Mouse (Mus musculus): ENCODE measurements at regions not wholly inside any gene's neighbourhood (a gene's known extent, or its start where the extent isn't known, plus 50 kb on each side); places are given as distances from the start of the nearest gene placed in this dataset.

GRCm38 (mm10) chr13:26158703-26159102 lies 611.3 kb downstream of the Hdgfl1 start:
- TF ChIP-seq CTCF (IDR thresholded peaks at IDR 0.05; ENCODE audit: control insufficient read depth, insufficient read depth, insufficient read length) (no peak), MAX (IDR thresholded peaks at IDR 0.05) (no peak), MYOG (IDR thresholded peaks at IDR 0.05; ENCODE audit: control insufficient read depth, extremely low read depth, insufficient read length) (no peak), USF1 (IDR thresholded peaks at IDR 0.05; ENCODE audit: low read depth) (no peak)
